Mouse (Mus musculus) lung, postnatal 0 days (tissue): Measurements from ENCODE around the gene Pink1.

ENCODE experiments used
- CTCF ChIP-seq: IDR thresholded peaks from 2 replicates; pipeline ENCODE4 v1.5.1; 2016; ENCODE audit warnings: antibody characterized with exemption, mild to moderate bottlenecking
- EP300 ChIP-seq: IDR thresholded peaks from 2 replicates; pipeline ENCODE4 v1.6.1; 2016; ENCODE audit warnings: antibody characterized with exemption, mild to moderate bottlenecking, control low read depth

DNA sequence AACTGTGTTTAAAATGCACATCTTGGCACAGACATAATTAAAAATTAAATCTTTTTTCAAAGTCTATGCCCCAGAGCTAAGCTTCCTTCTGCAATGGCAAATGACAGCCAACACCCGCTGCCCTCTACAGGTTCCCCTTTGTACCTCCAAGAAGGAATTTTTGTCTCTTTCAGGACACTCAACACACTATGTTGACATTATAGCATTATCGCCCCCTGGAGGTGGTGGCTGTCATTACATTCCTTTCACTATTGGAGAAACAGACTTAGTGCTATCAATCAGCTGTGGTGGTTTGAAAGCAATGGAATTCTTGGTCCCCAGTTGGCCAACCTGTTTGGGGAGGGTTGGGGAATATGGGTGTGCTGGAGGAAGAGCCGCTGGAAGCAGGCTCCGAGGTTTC lies 13.9 kb upstream of the Pink1 start:
- TF ChIP-seq EP300, result no peak
- TF ChIP-seq CTCF, result peak; percentile 73
